Mouse (Mus musculus): ENCODE data around the gene Gemin8.
A peak's percentile ranks its signal among the peaks of the same experiment; 100 is the strongest.

Gemin8 gene

GRCm38 (mm10) chrX:166169892-166170799 is at the start of gene Gemin8:
Gene Gemin8 (plus strand): TSS chrX:166170454.
- peak; percentile 97 for DNase-seq

GRCm38 (mm10) chrX:166147158-166147846 is 23.0 kb upstream of the Gemin8 start:
- no peak for DNase-seq

GRCm38 (mm10) chrX:166162773-166163172 is 7.5 kb upstream of the Gemin8 start:
- DNase-seq = no peak

- DNase-seq = peak; percentile 36
Measured at GRCm38 (mm10) chrX:166167307-166167706, 2.9 kb upstream of the Gemin8 start.

- no peak for DNase-seq
Measured at GRCm38 (mm10) chrX:166167923-166168322, 2.3 kb upstream of the Gemin8 start.

GRCm38 (mm10) chrX:166170800-166171738 is 815 bp downstream of the Gemin8 start:
- no peak for DNase-seq

- DNase-seq = no peak
Measured at GRCm38 (mm10) chrX:166172041-166172440, 1.8 kb downstream of the Gemin8 start.

- DNase-seq = no peak
Measured at GRCm38 (mm10) chrX:166172661-166173060, 2.4 kb downstream of the Gemin8 start.

GRCm38 (mm10) chrX:166173796-166174195 is 3.5 kb downstream of the Gemin8 start:
- no peak for DNase-seq

GRCm38 (mm10) chrX:166177929-166178328 is 7.7 kb downstream of the Gemin8 start:
- no peak for DNase-seq

GRCm38 (mm10) chrX:166183094-166183493 is 12.8 kb downstream of the Gemin8 start:
- DNase-seq = no peak

- no peak for DNase-seq
Measured at GRCm38 (mm10) chrX:166185327-166185913, 15.2 kb downstream of the Gemin8 start.

- DNase-seq = no peak
Measured at GRCm38 (mm10) chrX:166187803-166188202, 17.5 kb downstream of the Gemin8 start.

- DNase-seq = no peak
Measured at GRCm38 (mm10) chrX:166196327-166196726, 26.1 kb downstream of the Gemin8 start.

GRCm38 (mm10) chrX:166198266-166198665 is 28.0 kb downstream of the Gemin8 start:
- DNase-seq = no peak

- DNase-seq = no peak
Measured at GRCm38 (mm10) chrX:166199812-166200211, 29.6 kb downstream of the Gemin8 start.

- no peak for DNase-seq
Measured at GRCm38 (mm10) chrX:166214576-166214975, 44.3 kb downstream of the Gemin8 start.

GRCm38 (mm10) chrX:166216248-166216647 is 46.0 kb downstream of the Gemin8 start:
- no peak for DNase-seq

- DNase-seq = no peak
Measured at GRCm38 (mm10) chrX:166216720-166217119, 46.5 kb downstream of the Gemin8 start.

GRCm38 (mm10) chrX:166219331-166219730 is 49.1 kb downstream of the Gemin8 start:
- no peak for DNase-seq

- DNase-seq = no peak
Measured at GRCm38 (mm10) chrX:166226856-166227255, 56.6 kb downstream of the Gemin8 start.

GRCm38 (mm10) chrX:166229750-166230149 is 59.5 kb downstream of the Gemin8 start:
- DNase-seq = no peak
